Mouse (Mus musculus) retina, postnatal 7 days (tissue): ENCODE measurements around the gene Atp6v0e2.

Experiments used
- DNase-seq: peaks from one replicate; pipeline ENCODE4 v3.0.0-alpha.2; 2012; ENCODE audit warnings: low read depth, low spot score

Gene Atp6v0e2

GRCm38 (mm10) chr6:48539860-48540259, 2.4 kb downstream of the Atp6v0e2 start:
- DNase-seq, result no peak

- DNase-seq, result no peak
These were observed 3.3 kb downstream of the Atp6v0e2 start for GRCm38 (mm10) chr6:48540721-48541120.

- no peak for DNase-seq
These were observed 4.4 kb downstream of the Atp6v0e2 start for GRCm38 (mm10) chr6:48541560-48542450.

GRCm38 (mm10) chr6:48542631-48543030, 5.2 kb downstream of the Atp6v0e2 start:
- no peak for DNase-seq

- no peak for DNase-seq
These were observed 7.8 kb downstream of the Atp6v0e2 start for GRCm38 (mm10) chr6:48545251-48545650.

- DNase-seq, result no peak
These were observed 8.9 kb downstream of the Atp6v0e2 start for GRCm38 (mm10) chr6:48546271-48546670.

- no peak for DNase-seq
These were observed 9.4 kb downstream of the Atp6v0e2 start for GRCm38 (mm10) chr6:48546858-48547257.

- no peak for DNase-seq
These were observed 10.9 kb downstream of the Atp6v0e2 start for GRCm38 (mm10) chr6:48548314-48548713.

- DNase-seq, result no peak
These were observed 15.5 kb downstream of the Atp6v0e2 start for GRCm38 (mm10) chr6:48552918-48553317.

- no peak for DNase-seq
These were observed 16.4 kb downstream of the Atp6v0e2 start for GRCm38 (mm10) chr6:48553819-48554218.

- peak; percentile 80 for DNase-seq
These were observed 17.1 kb downstream of the Atp6v0e2 start, which contains the start of gene Lrrc61 for GRCm38 (mm10) chr6:48554280-48555103. Gene Lrrc61 (plus strand): TSS chr6:48554796.

- no peak for DNase-seq
These were observed 17.9 kb downstream of the Atp6v0e2 start for GRCm38 (mm10) chr6:48555104-48555890.

- no peak for DNase-seq
These were observed 18.5 kb downstream of the Atp6v0e2 start for GRCm38 (mm10) chr6:48555956-48556355.

- DNase-seq, result no peak
These were observed 28.4 kb downstream of the Atp6v0e2 start for GRCm38 (mm10) chr6:48565693-48566310.

GRCm38 (mm10) chr6:48566312-48566711, 28.9 kb downstream of the Atp6v0e2 start:
- DNase-seq, result no peak

- DNase-seq, result peak; percentile 66
These were observed 30.9 kb downstream of the Atp6v0e2 start for GRCm38 (mm10) chr6:48568036-48568984.

GRCm38 (mm10) chr6:48569065-48569807, 31.8 kb downstream of the Atp6v0e2 start:
- DNase-seq, result no peak

GRCm38 (mm10) chr6:48572014-48572413, 34.6 kb downstream of the Atp6v0e2 start:
- DNase-seq, result no peak

- DNase-seq, result no peak
These were observed 35.2 kb downstream of the Atp6v0e2 start, which contains the start of gene Rarres2 for GRCm38 (mm10) chr6:48572572-48573061. Gene Rarres2 (minus strand): TSS chr6:48572789.
